Mouse (Mus musculus) kidney, postnatal 0 days (tissue): ENCODE results near the gene Spata25. TPM values are rescaled to one million over a fixed set of nuclear protein-coding genes. Genes with fewer than 3 reads are reported as not detected.
A peak's percentile ranks its signal among the peaks of the same experiment; 100 is the strongest.

Source experiments
- ATAC-seq: fragments of 200-750 bp; cut with Nextera tagmentation; replicated peaks from 2 replicates; pipeline ENCODE4 v1.8.0; 2017; ENCODE audit warnings: low read depth, moderate number of reproducible peaks, moderate TSS enrichment, moderate library complexity; ENCODE audit not compliant: low FRiP score
- DNase-seq: peaks from one replicate; pipeline ENCODE4 v3.0.0-alpha.2; 2016; ENCODE audit warnings: low spot score
- H3K27ac ChIP-seq: fragments of 300-500 bp; sonication (generic); 2 replicates; pipeline ENCODE4 v1.5.1; 2014; ENCODE audit warnings: mild to moderate bottlenecking
- H3K27me3 ChIP-seq: fragments of 300-500 bp; sonication (generic); 2 replicates; pipeline ENCODE4 v1.6.1; 2014; ENCODE audit warnings: low read length, mixed read lengths; ENCODE audit not compliant: insufficient read depth
- H3K36me3 ChIP-seq: fragments of 300-500 bp; sonication (generic); 2 replicates; pipeline ENCODE4 v1.6.1; 2014; ENCODE audit warnings: low read length, mixed read lengths; ENCODE audit not compliant: insufficient read depth
- H3K4me1 ChIP-seq: fragments of 300-500 bp; sonication (generic); replicated peaks from 2 replicates; pipeline ENCODE4 v1.6.1; 2014; ENCODE audit warnings: antibody characterized with exemption, low read length, mixed read lengths; ENCODE audit not compliant: insufficient read depth
- H3K4me2 ChIP-seq: fragments of 300-500 bp; sonication (generic); 2 replicates; pipeline ENCODE4 v1.6.1; 2014; ENCODE audit warnings: mild to moderate bottlenecking, low read length, moderate library complexity, mixed read lengths
- H3K4me3 ChIP-seq: fragments of 300-500 bp; sonication (generic); replicated peaks from 2 replicates; pipeline ENCODE4 v1.5.1; 2014; ENCODE audit warnings: low read depth, low read length
- H3K9ac ChIP-seq: fragments of 300-500 bp; sonication (generic); 2 replicates; pipeline ENCODE4 v1.6.1; 2014; ENCODE audit warnings: low read depth, low read length
- H3K9me3 ChIP-seq: fragments of 300-500 bp; sonication (generic); replicated peaks from 2 replicates; pipeline ENCODE4 v1.6.1; 2016; ENCODE audit warnings: low read length, inconsistent platforms, mixed read lengths
- CTCF ChIP-seq: IDR thresholded peaks from 2 replicates; pipeline ENCODE4 v1.5.1; 2016; ENCODE audit warnings: antibody characterized with exemption, low read depth, mild to moderate bottlenecking, moderate library complexity
- WGBS: fragments of 180-500 bp; shearing (Covaris S2); extraction: QIAGEN DNeasy Blood & Tissue Kit; methylation state at CpG from one replicate; pipeline ENCODE4 v1.1.7; 2014; 5-methylcytosine and 5-hydroxymethylcytosine counted together
- polyA plus RNA-seq: library from polyadenylated mRNA; unstranded; fragments of >200 nt; fragmentation: Nextera tagmentation; extraction: Ambion mirVana; gene quantifications from 2 replicates; pipeline ENCODE4 v1.2.1, GENCODE M21; 2015

Spata25 gene
- polyA plus RNA-seq, 1 experiment from 2014 or later = not detected

GRCm38 (mm10) chr2:164788411-164788810 is 39.9 kb downstream of the Spata25 start:
- DNase-seq (no peak), ATAC-seq (no peak)
- WGBS = 72% methylated on average over 4 of the region's 4 CpGs
- Histone ChIP-seq H3K27me3 (no peaks in the 10 kb centered on the region), H3K9ac (no peak overlapping the region), H3K4me2 (no peak overlapping the region), H3K4me1 (no peaks in the 10 kb centered on the region; the same call in 1 of the 2 replicates), H3K27ac (0 out of 2 replicates have a peak overlapping the region, but pooled peaks have one; percentile 4), H3K4me3 (no peak overlapping the region), H3K9me3 (no peaks in the 10 kb centered on the region), H3K36me3 (peaks cover 25% of the 10 kb centered on the region)
- TF ChIP-seq CTCF = no peak

- WGBS = 62% methylated on average over 10 of the region's 10 CpGs
- H3K4me1 ChIP-seq = no peaks in the 10 kb centered on the region; the same call in 1 of the 2 replicates
- H3K27ac ChIP-seq = no peak overlapping the region
- no peaks in the 10 kb centered on the region for H3K27me3 ChIP-seq
- no peak overlapping the region for H3K4me3 ChIP-seq
- no peaks in the 10 kb centered on the region for H3K9me3 ChIP-seq
- DNase-seq = no peak
- H3K9ac ChIP-seq = no peak overlapping the region
- TF ChIP-seq CTCF = no peak
- H3K36me3 ChIP-seq = peaks cover 24% of the 10 kb centered on the region
- ATAC-seq = no peak
- H3K4me2 ChIP-seq = no peak overlapping the region
These were observed 40.6 kb downstream of the Spata25 start for GRCm38 (mm10) chr2:164787779-164788178.

GRCm38 (mm10) chr2:164787032-164787431 is 41.3 kb downstream of the Spata25 start:
- 75% methylated on average over 3 of the region's 3 CpGs for WGBS
- H3K36me3 ChIP-seq = peaks cover 16% of the 10 kb centered on the region
- ATAC-seq (no peak), DNase-seq (no peak)
- 0 out of 2 replicates have a peak overlapping the region, but pooled peaks have one; percentile 76 for H3K9ac ChIP-seq
- peak overlapping the region; percentile 90 for H3K27ac ChIP-seq
- H3K4me2 ChIP-seq = peak overlapping the region; percentile 75
- TF ChIP-seq CTCF = no peak
- no peaks in the 10 kb centered on the region for H3K9me3 ChIP-seq
- H3K4me1 ChIP-seq = no peaks in the 10 kb centered on the region; the same call in 1 of the 2 replicates
- no peaks in the 10 kb centered on the region for H3K27me3 ChIP-seq
- H3K4me3 ChIP-seq = peak overlapping the region; percentile 67; the same call in 1 of the 2 replicates

DNA sequence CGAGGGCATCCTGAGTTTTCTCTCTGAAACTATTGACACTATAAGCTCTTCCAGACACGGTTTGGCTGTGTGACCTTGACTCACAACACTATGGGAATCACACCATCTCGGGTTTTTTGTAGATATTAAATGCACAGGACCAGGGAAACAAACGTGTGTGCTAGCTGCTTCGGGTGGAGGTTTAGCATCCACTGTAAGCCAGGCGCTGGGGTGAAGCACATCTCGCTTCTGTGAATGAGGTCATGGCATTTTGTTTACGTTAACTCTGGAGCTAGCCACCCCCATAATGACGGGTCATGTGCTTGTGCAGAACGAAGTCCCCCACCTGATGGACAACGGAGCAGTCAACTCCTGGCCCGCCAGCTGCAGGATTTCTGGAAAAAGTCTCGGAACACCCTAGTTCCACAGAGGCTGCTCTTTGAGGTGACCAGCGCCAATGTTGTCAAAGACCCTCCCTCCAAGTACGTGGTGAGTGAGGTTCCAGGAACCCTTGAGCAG is 41.9 kb downstream of the Spata25 start:
- ATAC-seq (no peak), DNase-seq (peak; percentile 51)
- 6% methylated on average over 15 of the region's 15 CpGs for WGBS
- Histone ChIP-seq H3K4me1 (no peaks in the 10 kb centered on the region; the same call in 1 of the 2 replicates), H3K27me3 (no peaks in the 10 kb centered on the region), H3K4me3 (peak overlapping the region; percentile 67), H3K27ac (peak overlapping the region; percentile 90), H3K36me3 (peaks cover 10% of the 10 kb centered on the region; the same call in 1 of the 2 replicates), H3K9me3 (no peaks in the 10 kb centered on the region), H3K4me2 (peak overlapping the region; percentile 75), H3K9ac (peak overlapping the region; percentile 76)
- TF ChIP-seq CTCF = no peak

- TF ChIP-seq CTCF = peak; percentile 65
- no peaks in the 10 kb centered on the region; the same call in 1 of the 2 replicates for H3K4me1 ChIP-seq
- H3K27me3 ChIP-seq = no peaks in the 10 kb centered on the region
- peak within 1 kb of the TSS; percentile 75 for H3K4me2 ChIP-seq
- ATAC-seq = peak; percentile 87
- H3K36me3 ChIP-seq = peaks cover 4% of the 10 kb centered on the region; the same call in 1 of the 2 replicates
- H3K9ac ChIP-seq = peak within 1 kb of the TSS; percentile 76
- peak within 1 kb of the TSS; percentile 67 for H3K4me3 ChIP-seq
- peak; percentile 92 for DNase-seq
- H3K9me3 ChIP-seq = no peaks in the 10 kb centered on the region
- peak within 1 kb of the TSS; percentile 90 for H3K27ac ChIP-seq
- under 1% methylated on average over 75 of the region's 89 CpGs for WGBS
These were observed 42.6 kb downstream of the Spata25 start, which contains the start of gene Snx21 for GRCm38 (mm10) chr2:164785481-164786387. TSS of gene Snx21 (plus strand) at chr2:164785823.

DNA sequence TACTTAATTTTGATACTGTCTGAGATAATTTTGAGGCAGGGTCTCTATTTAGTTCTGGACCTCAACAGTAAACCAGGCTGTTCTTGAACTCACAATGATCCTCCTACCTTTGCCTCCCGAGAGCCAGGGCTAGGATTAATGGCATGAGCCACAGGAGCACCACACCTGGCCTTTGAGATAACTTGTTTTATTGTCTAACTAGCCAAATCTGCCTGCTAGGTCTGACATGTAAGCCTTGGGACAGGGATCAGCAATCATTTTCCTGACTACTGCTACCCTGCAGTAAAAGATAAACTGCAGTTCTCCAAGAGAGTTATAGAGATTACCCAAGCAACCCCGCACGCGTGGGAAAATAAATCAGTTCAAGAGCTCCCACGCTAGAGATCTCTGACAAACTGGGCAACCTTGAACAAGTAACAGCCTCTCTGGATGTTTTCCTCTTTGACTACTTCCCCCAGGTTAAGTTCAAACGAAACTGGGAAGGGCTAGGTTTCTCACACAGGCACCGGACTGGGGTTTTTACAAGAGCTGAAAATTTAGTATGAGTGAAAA is 43.4 kb downstream of the Spata25 start:
- Histone ChIP-seq H3K36me3 (no peaks in the 10 kb centered on the region), H3K9ac (peak overlapping the region; percentile 76), H3K27ac (peak overlapping the region; percentile 90), H3K4me3 (peak overlapping the region; percentile 67), H3K4me1 (no peaks in the 10 kb centered on the region; the same call in 1 of the 2 replicates), H3K27me3 (no peaks in the 10 kb centered on the region), H3K9me3 (no peaks in the 10 kb centered on the region), H3K4me2 (peak overlapping the region; percentile 75)
- DNase-seq (no peak), ATAC-seq (no peak)
- no peak for TF ChIP-seq CTCF
- 3% methylated on average over 7 of the region's 7 CpGs for WGBS
